Mouse (Mus musculus) layer of hippocampus, adult 2 months (tissue): ENCODE results near the gene Cep89. TPM values are rescaled to one million over a fixed set of nuclear protein-coding genes. Genes with fewer than 3 reads are reported as not detected.

Experiments used
- DNase-seq, 2 experiments: peaks; one replicate each; pipeline ENCODE4 v3.0.0; 2022; ENCODE audit warnings: low spot score in 2 of 2
- H3K27ac ChIP-seq: fragments of 200-600 bp; 2 replicates; pipeline ENCODE4 v1.8.1; 2022
- H3K4me3 ChIP-seq: fragments of 200-600 bp; 2 replicates; pipeline ENCODE4 v1.8.1; 2022; ENCODE audit warnings: mild to moderate bottlenecking
- CTCF ChIP-seq: fragments of 200-600 bp; conservative IDR thresholded peaks from 2 replicates; pipeline ENCODE4 v1.8.1; 2022; ENCODE audit warnings: antibody characterized with exemption, mild to moderate bottlenecking, moderate library complexity
- long read RNA-seq, 2 experiments: library from polyadenylated mRNA; stranded (forward); transcript quantifications; one replicate each; pipeline ENCODE4 v2.0.0; 2021; ENCODE audit warnings: borderline mapping rate in 2 of 2
- total RNA-seq, 2 experiments: library from RNA; stranded (reverse); gene quantifications; 2 replicates each; pipeline ENCODE4 v1.2.3; 2021

Cep89 gene
- total RNA-seq: 10 to 100 TPM; 18.6 to 22.1 TPM
- long read RNA-seq, experiment 1, partial matches to known transcripts: 4 of 16 reads
- long read RNA-seq, experiment 1, other reads (novel, unspliced or antisense): 9 of 16 reads
- long read RNA-seq, experiment 2, transcript Cep89-201 (19 exons, 2,610 nt): major isoform, 5 of 23 reads
- long read RNA-seq, experiment 2, partial matches to known transcripts: 5 of 23 reads
- long read RNA-seq, experiment 2, other reads (novel, unspliced or antisense): 12 of 23 reads

DNA sequence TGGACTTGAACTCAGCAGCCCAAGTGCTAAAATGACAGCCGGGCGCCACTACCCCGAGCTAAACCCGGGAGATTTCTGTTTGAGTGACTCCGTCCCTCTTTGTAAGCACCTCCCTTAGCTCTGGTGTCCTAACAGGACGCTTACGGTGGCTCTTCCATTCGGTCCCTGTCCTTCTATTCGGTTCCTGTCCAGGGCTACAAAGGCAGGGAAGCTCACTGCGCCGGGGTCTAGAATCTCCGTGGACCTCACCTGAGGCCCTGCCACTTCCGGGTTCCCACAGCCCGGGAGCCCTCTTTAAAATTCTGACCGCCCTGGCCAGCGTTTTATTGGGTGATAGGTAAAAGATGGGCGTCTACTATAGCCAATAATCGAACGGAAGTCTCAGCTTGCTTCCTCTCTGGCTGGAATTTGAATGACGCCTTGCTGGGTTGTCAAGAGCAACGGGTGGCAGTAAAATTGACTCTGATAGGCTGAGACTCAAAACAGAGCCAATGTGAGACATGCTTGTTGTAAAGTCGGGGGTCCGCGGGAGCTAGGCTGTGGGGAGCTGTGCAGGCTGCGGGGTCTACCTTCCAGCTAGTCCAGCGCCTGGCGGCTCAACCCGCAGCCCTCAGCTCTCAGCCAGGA, at the start of gene Cep89, which contains the start of gene Faap24:
Cep89 (plus strand) TSS at position 494 of the 627 bp plus-strand sequence.
Faap24 (minus strand) TSS at position 295 of the 627 bp plus-strand sequence.
- H3K4me3 ChIP-seq: peak within 1 kb of the TSS; percentile 81
- TF ChIP-seq CTCF: no peak
- peak; percentile 97 to 98 for DNase-seq
- peak within 1 kb of the TSS; percentile 85 for H3K27ac ChIP-seq

DNA sequence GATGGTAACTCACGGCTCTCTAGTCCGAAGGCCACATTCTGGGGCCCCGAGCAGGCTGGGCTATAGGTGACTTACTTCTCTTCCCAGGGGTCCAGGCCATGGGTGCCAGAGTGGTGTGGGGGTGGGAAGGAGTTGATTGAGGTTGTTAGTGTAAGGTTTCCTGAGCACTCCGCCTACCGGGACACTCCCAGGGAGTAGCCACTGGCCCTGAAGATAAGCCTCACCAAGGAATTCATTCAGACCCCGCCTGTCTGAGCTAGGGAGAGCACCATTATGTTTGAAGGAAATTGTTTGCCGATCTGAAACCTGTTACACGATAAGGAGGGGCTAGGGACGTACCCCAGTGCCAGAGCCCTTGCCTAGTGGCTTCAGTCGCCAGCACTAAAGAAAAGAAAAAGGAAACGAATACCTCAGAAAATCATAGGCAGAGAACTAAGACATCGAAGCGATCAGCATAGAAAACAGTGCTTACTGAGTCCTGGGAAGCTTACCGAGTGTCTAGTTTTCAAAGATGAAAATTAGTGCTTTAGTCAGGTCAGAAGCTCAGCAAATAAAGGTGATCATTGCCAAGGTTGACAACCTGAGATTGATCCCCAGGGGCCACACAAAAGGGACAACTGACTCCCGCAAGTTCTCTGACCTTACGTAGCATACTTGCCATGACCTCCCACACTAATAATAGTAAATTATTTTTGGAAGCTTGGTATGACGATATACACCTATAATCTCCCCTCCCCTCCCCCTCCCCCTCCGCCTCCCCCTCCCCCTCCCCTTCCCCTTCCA, 48.7 kb upstream of the Cep89 start:
- Histone ChIP-seq H3K27ac (no peak overlapping the region), H3K4me3 (no peak overlapping the region)
- DNase-seq: no peak
- no peak for TF ChIP-seq CTCF

DNA sequence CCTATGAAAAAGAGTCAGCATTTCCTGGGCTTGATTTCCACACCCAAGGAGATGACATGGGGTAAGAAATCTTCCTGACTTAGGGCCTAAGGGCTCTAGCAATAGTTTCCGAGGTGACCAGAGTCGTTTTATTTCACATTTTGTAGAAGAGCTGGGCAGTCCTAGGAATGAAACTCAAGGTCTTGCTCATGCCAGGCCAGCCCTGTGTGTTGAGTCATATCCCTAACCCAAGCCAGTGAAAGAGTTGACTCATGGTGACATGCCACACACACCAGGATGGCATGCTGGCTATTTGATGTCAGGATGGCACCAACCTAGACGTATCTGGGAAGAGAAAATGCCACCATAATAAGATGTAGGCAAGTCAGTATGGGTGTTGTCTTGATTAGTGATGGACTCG, 47.8 kb upstream of the Cep89 start:
- no peak overlapping the region for H3K27ac ChIP-seq
- no peak for DNase-seq
- TF ChIP-seq CTCF: no peak

DNA sequence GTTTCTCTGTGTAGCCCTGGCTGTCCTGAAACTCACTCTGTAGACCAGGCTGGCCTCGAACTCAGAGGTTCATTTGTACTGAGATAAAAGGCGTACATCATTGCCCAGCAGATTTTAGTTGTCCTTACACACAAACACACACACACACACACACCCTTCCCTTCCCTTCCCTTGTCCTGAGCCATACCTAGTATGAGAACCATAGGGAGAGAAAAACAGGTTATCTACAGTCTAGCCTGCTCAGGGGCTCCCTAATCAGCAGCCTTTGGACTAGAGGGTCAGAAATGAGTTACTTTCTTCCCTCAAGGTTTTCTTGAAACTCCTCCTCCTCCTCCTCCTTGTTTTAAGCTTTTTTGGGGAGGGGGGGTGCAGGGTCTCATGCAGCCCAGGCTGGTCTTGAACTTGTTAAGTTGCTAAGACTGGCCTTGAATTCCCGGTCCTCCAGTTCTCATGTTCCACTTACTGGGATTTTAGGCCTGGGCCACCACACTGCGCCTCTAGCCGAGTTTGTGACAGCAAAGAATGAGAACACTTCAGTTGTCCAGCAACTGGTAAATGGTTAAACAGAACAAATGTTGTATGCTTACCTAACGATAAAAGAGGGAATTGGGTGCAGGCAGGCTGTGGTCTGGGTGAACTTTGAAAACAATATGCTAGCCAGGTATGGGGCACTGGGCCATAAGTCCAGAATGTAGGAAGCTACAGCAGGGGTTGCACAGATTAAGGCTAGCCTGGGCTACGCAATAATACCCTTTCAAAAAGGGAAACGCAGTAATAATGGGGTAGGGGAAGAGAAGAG, 46.8 kb upstream of the Cep89 start:
- DNase-seq: no peak
- H3K4me3 ChIP-seq: no peak overlapping the region
- no peak for TF ChIP-seq CTCF
- no peak overlapping the region for H3K27ac ChIP-seq

More for the DNA sequence above, 47.8 kb upstream of the Cep89 start:
- no peak overlapping the region for H3K4me3 ChIP-seq

DNA sequence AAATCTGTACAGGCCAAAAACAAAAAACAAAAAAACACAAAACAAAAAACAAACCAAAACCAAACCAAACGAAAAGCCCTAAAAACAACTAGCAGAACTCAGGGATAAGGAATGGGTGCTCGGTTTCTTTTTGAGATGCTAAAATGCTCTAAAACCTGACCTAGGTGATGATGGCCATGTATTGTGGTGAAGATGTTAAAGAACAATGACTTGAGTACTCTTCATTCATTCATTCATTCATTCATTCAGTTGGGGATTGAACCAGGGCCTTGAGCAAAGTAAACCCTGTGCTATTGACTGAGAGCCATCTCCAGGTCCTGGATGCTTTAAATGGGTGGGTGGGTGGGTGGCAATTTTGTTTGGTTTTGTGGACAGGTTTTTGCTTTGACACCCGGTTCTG, 45.7 kb upstream of the Cep89 start:
- DNase-seq: no peak
- TF ChIP-seq CTCF: no peak
- no peak overlapping the region for H3K4me3 ChIP-seq

DNA sequence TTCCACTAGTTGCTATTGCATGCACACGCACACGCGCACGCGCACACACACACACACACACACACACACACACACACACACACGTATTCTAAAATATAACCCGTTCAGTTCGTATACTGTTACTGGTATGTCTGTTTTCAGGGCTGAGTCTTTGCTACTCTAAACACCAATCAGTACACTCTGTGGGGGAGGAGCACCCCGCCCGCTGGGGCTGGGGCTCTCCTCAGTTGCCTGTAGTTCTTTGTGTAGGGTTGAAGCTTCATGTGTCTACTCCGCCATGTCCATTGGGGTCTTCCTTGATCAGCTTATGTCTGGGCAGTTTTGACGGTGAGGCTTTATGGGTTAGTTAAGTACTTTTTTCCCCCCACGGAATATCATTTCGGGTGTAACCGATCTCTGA, 43.5 kb upstream of the Cep89 start:
- H3K4me3 ChIP-seq: no peak overlapping the region
- TF ChIP-seq CTCF: no peak
- no peak overlapping the region for H3K27ac ChIP-seq
- DNase-seq: no peak

More for the DNA sequence above, 45.7 kb upstream of the Cep89 start:
- no peak overlapping the region for H3K27ac ChIP-seq

DNA sequence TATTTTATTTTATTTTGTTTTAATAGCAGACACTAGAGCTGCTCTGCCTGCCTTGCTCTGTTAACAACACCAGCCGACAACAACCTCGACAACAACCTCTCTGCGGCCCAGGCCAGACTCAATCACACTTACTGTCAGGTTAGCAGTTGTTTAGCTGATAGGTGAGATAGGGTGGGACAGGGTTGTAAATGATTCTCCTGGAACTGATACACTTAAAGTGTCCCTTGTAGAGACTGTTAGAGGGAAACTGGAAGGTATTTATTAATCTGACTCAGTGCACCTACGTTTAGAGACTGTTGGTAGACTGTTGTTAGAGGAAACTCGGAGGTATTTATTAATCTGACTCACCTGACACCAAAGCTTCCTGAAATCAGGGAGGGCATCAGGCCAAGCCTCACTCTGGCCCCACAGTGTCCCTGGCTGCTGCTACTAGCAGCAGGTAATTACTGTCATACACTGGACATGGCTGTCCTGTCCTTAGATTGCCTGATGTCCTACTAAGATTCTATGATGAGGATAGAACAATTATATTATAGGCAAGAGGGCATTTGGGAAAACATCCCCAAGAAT, 41.4 kb upstream of the Cep89 start:
- no peak overlapping the region for H3K4me3 ChIP-seq
- no peak for DNase-seq
- TF ChIP-seq CTCF: no peak
- H3K27ac ChIP-seq: no peak overlapping the region

DNA sequence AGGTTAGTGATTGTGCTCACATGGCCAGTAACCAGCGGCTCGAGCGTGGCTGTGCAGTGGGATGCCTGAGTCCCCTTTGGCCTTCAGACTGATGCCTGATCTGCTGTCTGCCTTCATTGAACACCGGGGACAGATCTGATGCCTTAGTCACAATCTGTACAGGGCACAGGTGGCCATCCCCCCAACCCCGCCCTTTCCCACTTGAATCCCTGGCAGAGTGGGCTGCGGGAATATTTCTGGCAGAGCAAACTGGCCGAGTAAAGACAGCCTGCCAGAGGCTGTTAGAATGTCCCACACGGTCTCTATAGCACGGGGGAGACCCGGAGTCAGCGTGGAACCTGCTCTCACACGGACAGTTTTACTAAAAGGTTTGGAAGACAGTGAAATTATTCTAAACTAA, 39.2 kb upstream of the Cep89 start:
- no peak for DNase-seq

DNA sequence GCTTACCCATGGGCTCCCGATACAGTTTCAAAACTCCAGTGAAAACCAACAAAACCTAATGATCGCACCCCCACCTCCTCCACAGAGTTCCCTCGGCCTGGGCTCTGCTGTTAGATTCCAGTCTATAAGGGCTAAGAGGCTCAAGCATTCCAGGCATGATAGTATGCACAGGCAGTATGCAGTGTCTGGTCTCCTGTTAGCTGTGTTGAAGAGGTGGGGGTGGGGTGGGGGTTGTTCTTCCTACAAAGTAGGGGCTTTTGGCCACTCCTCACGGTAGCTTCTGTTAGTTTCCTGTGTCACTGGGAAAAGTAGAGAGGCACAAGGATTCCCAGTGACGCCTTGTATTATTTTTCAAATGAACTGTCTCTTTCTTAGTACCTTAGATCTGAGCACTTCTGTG, 34.6 kb upstream of the Cep89 start:
- Histone ChIP-seq H3K4me3 (no peak overlapping the region), H3K27ac (no peak overlapping the region)
- TF ChIP-seq CTCF: no peak
- no peak for DNase-seq

More for the DNA sequence above, 39.2 kb upstream of the Cep89 start:
- TF ChIP-seq CTCF: no peak
- H3K27ac ChIP-seq: no peak overlapping the region
- no peak overlapping the region for H3K4me3 ChIP-seq

DNA sequence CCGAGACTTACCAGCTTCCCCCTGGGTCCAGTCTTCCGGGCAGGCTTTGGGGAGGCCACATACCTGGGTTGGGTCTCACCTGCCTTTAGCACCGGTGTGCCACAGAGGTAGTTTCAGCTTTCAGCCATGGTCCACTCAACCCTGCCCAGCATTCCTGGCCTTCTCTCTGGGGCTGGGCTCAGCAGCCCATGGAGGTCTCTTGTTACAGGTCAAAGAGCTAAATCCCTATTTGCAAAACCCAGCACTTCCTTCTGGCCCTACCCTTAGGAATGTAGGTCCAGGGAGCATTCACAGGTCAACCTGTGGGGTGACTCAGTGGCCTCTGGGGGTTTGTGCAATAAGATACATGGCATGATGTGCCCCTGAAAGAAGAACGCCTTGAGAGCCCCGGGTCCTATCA, 34.0 kb upstream of the Cep89 start:
- Histone ChIP-seq H3K27ac (no peak overlapping the region), H3K4me3 (no peak overlapping the region)
- no peak for DNase-seq
- TF ChIP-seq CTCF: no peak

DNA sequence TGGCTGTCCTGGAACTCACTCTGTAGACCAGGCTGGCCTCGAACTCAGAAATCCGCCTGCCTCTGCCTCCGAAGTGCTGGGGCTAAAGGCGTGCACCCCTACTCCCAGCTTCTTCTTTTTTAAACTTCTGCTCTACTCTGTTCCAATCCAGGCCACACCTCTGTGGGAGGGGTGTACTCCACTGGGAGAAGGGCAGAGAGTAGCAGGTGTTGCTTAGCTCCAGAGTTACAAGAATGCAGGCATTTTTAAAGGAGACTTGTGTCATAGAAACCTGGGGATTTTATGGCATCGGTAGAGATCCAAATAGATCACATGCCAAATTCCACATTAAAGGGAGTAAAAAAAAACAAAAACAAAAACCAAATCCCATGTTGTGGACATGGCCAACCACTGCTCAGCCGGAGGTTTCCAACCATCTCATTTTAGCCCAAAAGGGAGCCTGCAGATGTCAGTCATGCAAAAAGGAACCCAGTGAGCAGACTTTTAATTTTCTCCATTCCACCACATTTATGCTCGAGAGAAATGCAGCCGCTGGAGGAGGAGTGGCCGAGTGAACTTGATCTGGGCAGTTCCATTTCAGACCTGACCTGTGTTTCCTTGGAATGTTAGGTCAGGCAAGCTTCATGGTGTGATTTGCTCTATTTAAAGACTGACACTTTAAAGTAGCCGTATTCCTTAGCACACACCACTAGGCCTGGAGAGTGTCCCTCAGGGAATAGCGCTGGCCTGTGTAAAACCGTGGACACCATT, 31.5 kb upstream of the Cep89 start:
- TF ChIP-seq CTCF: no peak
- Histone ChIP-seq H3K27ac (no peak overlapping the region), H3K4me3 (no peak overlapping the region)
- no peak for DNase-seq

DNA sequence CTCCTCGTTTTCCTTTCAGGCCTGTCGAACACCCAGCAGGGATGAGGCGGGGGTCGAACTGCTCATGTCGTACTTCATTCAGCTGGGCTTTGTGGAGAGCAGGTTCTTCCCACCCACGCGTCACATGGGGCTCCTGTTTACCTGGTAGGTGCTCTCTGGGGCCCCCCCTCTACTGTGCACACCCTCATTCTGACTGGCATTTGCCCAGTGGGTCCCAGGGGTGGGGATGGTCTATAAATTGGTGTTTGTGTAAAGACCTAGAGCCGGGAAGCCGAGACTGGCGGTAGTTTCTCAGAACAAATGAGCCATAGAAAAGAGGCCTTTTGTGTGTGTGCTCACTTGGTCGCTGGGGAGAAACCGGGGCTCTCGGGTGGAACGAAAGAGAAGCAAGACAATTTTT, 25.7 kb upstream of the Cep89 start:
- DNase-seq: no peak
- Histone ChIP-seq H3K27ac (peak overlapping the region; percentile 23; the same call in 1 of the 2 replicates), H3K4me3 (no peak overlapping the region)
- no peak for TF ChIP-seq CTCF
